Mouse (Mus musculus) lung, adult 18-20 months (tissue): ENCODE results near the gene Duxbl1.
"Not testable (repeated sequence)": the region's sequence is repeated elsewhere in the genome, so short reads cannot be mapped to it uniquely, and the experiment has no call there.

ENCODE experiments used
- DNase-seq, 2 experiments: peaks; one replicate each; pipeline ENCODE4 v3.0.0; 2022; ENCODE audit warnings: mixed read lengths in 2 of 2

Duxbl1 gene

GRCm38 (mm10) chr14:25978371-25979241 lies at the start of gene Duxbl1:
Gene Duxbl1, plus strand, starts transcription at chr14:25978577.
- not testable (repeated sequence) for DNase-seq

- DNase-seq = not testable (repeated sequence)
Observed at GRCm38 (mm10) chr14:25936867-25937630, 41.3 kb upstream of the Duxbl1 start.

GRCm38 (mm10) chr14:25938004-25938403 lies 40.4 kb upstream of the Duxbl1 start, which contains the start of gene Cphx1:
Gene Cphx1, plus strand, starts transcription at chr14:25938304.
- DNase-seq = not testable (repeated sequence)

- not testable (repeated sequence) for DNase-seq
Observed at GRCm38 (mm10) chr14:25957861-25958260, 20.5 kb upstream of the Duxbl1 start.

GRCm38 (mm10) chr14:25979242-25979941 lies 1.0 kb downstream of the Duxbl1 start:
- not testable (repeated sequence) for DNase-seq

- peak; percentile 17 to 49 for DNase-seq
Observed at GRCm38 (mm10) chr14:25981880-25982279, 3.5 kb downstream of the Duxbl1 start.

- not testable (repeated sequence) for DNase-seq
Observed at GRCm38 (mm10) chr14:26007462-26007861, 29.1 kb downstream of the Duxbl1 start.

GRCm38 (mm10) chr14:26016414-26016813 lies 38.0 kb downstream of the Duxbl1 start:
- not testable (repeated sequence) for DNase-seq

- DNase-seq = not testable (repeated sequence)
Observed at GRCm38 (mm10) chr14:26021555-26021954, 43.2 kb downstream of the Duxbl1 start.

- not testable (repeated sequence) for DNase-seq
Observed at GRCm38 (mm10) chr14:26022831-26023230, 44.5 kb downstream of the Duxbl1 start.

GRCm38 (mm10) chr14:26025653-26026052 lies 47.3 kb downstream of the Duxbl1 start:
- not testable (repeated sequence) for DNase-seq

GRCm38 (mm10) chr14:26034364-26034763 lies 56.0 kb downstream of the Duxbl1 start:
- not testable (repeated sequence) for DNase-seq

GRCm38 (mm10) chr14:26035439-26035838 lies 57.1 kb downstream of the Duxbl1 start:
- not testable (repeated sequence) for DNase-seq
